Mouse (Mus musculus): Measurements from ENCODE around the gene Tspan14. TPM values are rescaled to one million over a fixed set of nuclear protein-coding genes. Genes with fewer than 3 reads are reported as not detected.

The Tspan14 gene
- polyA plus RNA-seq, 1 experiment from 2014 or later, result 51.5 TPM

GRCm38 (mm10) chr14:40964214-40964610 is 2.4 kb downstream of the Tspan14 start:
- H3K4me3 ChIP-seq (ENCODE audit: inconsistent target), result no peak overlapping the region
- H3K79me2 ChIP-seq (ENCODE audit: inconsistent target), result peaks cover 64% of the 10 kb centered on the region
- no peak overlapping the region for H3K27ac ChIP-seq
- no peaks in the 10 kb centered on the region for H3K36me3 ChIP-seq (ENCODE audit: inconsistent target)
- WGBS (ENCODE audit: missing documents), result 92% methylated on average over 3 of the region's 3 CpGs

- 30% methylated on average over 3 of the region's 3 CpGs for WGBS (ENCODE audit: missing documents)
- no peak overlapping the region for H3K4me3 ChIP-seq (ENCODE audit: inconsistent target)
- no peaks in the 10 kb centered on the region for H3K36me3 ChIP-seq (ENCODE audit: inconsistent target)
- H3K27ac ChIP-seq, result 0 out of 2 replicates have a peak overlapping the region, but pooled peaks have one; percentile 0
- H3K79me2 ChIP-seq (ENCODE audit: inconsistent target), result peaks cover 69% of the 10 kb centered on the region
Measured at GRCm38 (mm10) chr14:40963501-40964213, 3.0 kb downstream of the Tspan14 start.

GRCm38 (mm10) chr14:40962365-40963290 is 4.0 kb downstream of the Tspan14 start:
- 73% methylated on average over 11 of the region's 11 CpGs for WGBS (ENCODE audit: missing documents)
- Histone ChIP-seq H3K36me3 (ENCODE audit: inconsistent target) (no peaks in the 10 kb centered on the region), H3K79me2 (ENCODE audit: inconsistent target) (peaks cover 78% of the 10 kb centered on the region), H3K4me3 (ENCODE audit: inconsistent target) (no peak overlapping the region), H3K27ac (0 out of 2 replicates have a peak overlapping the region, but pooled peaks have one; percentile 0)

- Histone ChIP-seq H3K27ac (peak overlapping the region; percentile 91), H3K36me3 (ENCODE audit: inconsistent target) (no peaks in the 10 kb centered on the region), H3K79me2 (ENCODE audit: inconsistent target) (peaks cover 91% of the 10 kb centered on the region), H3K4me3 (ENCODE audit: inconsistent target) (no peak overlapping the region)
- 35% methylated on average over 4 of the region's 4 CpGs for WGBS (ENCODE audit: missing documents)
Measured at GRCm38 (mm10) chr14:40960237-40960636, 6.4 kb downstream of the Tspan14 start.

GRCm38 (mm10) chr14:40959586-40959985 is 7.0 kb downstream of the Tspan14 start:
- 9% methylated on average over 3 of the region's 3 CpGs for WGBS (ENCODE audit: missing documents)

GRCm38 (mm10) chr14:40958986-40959381 is 7.6 kb downstream of the Tspan14 start:
- H3K4me3 ChIP-seq (ENCODE audit: inconsistent target), result no peak overlapping the region
- 5% methylated on average over 2 of the region's 2 CpGs for WGBS (ENCODE audit: missing documents)
- H3K36me3 ChIP-seq (ENCODE audit: inconsistent target), result no peaks in the 10 kb centered on the region
- H3K79me2 ChIP-seq (ENCODE audit: inconsistent target), result peaks cover 91% of the 10 kb centered on the region
- peak overlapping the region; percentile 91 for H3K27ac ChIP-seq

More at GRCm38 (mm10) chr14:40959586-40959985, 7.0 kb downstream of the Tspan14 start:
- H3K36me3 ChIP-seq (ENCODE audit: inconsistent target), result no peaks in the 10 kb centered on the region
- no peak overlapping the region for H3K4me3 ChIP-seq (ENCODE audit: inconsistent target)
- peak overlapping the region; percentile 91 for H3K27ac ChIP-seq
- peaks cover 91% of the 10 kb centered on the region for H3K79me2 ChIP-seq (ENCODE audit: inconsistent target)

- Histone ChIP-seq H3K4me3 (ENCODE audit: inconsistent target) (no peak overlapping the region), H3K27ac (peak overlapping the region; percentile 91), H3K36me3 (ENCODE audit: inconsistent target) (no peaks in the 10 kb centered on the region), H3K79me2 (ENCODE audit: inconsistent target) (peaks cover 91% of the 10 kb centered on the region)
- WGBS (ENCODE audit: missing documents), result 8% methylated on average over 4 of the region's 4 CpGs
Measured at GRCm38 (mm10) chr14:40958083-40958985, 8.3 kb downstream of the Tspan14 start.

- Histone ChIP-seq H3K36me3 (ENCODE audit: inconsistent target) (no peaks in the 10 kb centered on the region), H3K79me2 (ENCODE audit: inconsistent target) (peaks cover 91% of the 10 kb centered on the region), H3K27ac (peak overlapping the region; percentile 91), H3K4me3 (ENCODE audit: inconsistent target) (no peak overlapping the region)
- WGBS (ENCODE audit: missing documents), result 76% methylated on average over 3 of the region's 3 CpGs
Measured at GRCm38 (mm10) chr14:40957607-40958006, 9.0 kb downstream of the Tspan14 start.

GRCm38 (mm10) chr14:40956252-40957146 is 10.1 kb downstream of the Tspan14 start:
- Histone ChIP-seq H3K36me3 (ENCODE audit: inconsistent target) (no peaks in the 10 kb centered on the region), H3K79me2 (ENCODE audit: inconsistent target) (peaks cover 91% of the 10 kb centered on the region), H3K27ac (peak overlapping the region; percentile 91), H3K4me3 (ENCODE audit: inconsistent target) (no peak overlapping the region)
- 16% methylated on average over 12 of the region's 13 CpGs for WGBS (ENCODE audit: missing documents)

GRCm38 (mm10) chr14:40955596-40956251 is 10.9 kb downstream of the Tspan14 start:
- WGBS (ENCODE audit: missing documents), result 14% methylated on average over 10 of the region's 10 CpGs
- no peaks in the 10 kb centered on the region for H3K36me3 ChIP-seq (ENCODE audit: inconsistent target)
- H3K79me2 ChIP-seq (ENCODE audit: inconsistent target), result peaks cover 98% of the 10 kb centered on the region
- H3K4me3 ChIP-seq (ENCODE audit: inconsistent target), result no peak overlapping the region
- H3K27ac ChIP-seq, result peak overlapping the region; percentile 91

GRCm38 (mm10) chr14:40955146-40955545 is 11.5 kb downstream of the Tspan14 start:
- H3K27ac ChIP-seq, result peak overlapping the region; percentile 91
- no peak overlapping the region for H3K4me3 ChIP-seq (ENCODE audit: inconsistent target)
- peaks cover 98% of the 10 kb centered on the region for H3K79me2 ChIP-seq (ENCODE audit: inconsistent target)
- H3K36me3 ChIP-seq (ENCODE audit: inconsistent target), result no peaks in the 10 kb centered on the region
- WGBS (ENCODE audit: missing documents), result 13% methylated on average over 1 of the region's 1 CpGs

GRCm38 (mm10) chr14:40953381-40953780 is 13.2 kb downstream of the Tspan14 start:
- H3K4me3 ChIP-seq (ENCODE audit: inconsistent target), result no peak overlapping the region
- WGBS (ENCODE audit: missing documents), result 85% methylated on average over 5 of the region's 5 CpGs
- H3K27ac ChIP-seq, result no peak overlapping the region
- peaks cover 100% of the 10 kb centered on the region for H3K79me2 ChIP-seq (ENCODE audit: inconsistent target)
- H3K36me3 ChIP-seq (ENCODE audit: inconsistent target), result no peaks in the 10 kb centered on the region

- 71% methylated on average over 2 of the region's 2 CpGs for WGBS (ENCODE audit: missing documents)
- no peak overlapping the region for H3K27ac ChIP-seq
- H3K36me3 ChIP-seq (ENCODE audit: inconsistent target), result no peaks in the 10 kb centered on the region
- H3K79me2 ChIP-seq (ENCODE audit: inconsistent target), result peaks cover 100% of the 10 kb centered on the region
- H3K4me3 ChIP-seq (ENCODE audit: inconsistent target), result no peak overlapping the region
Measured at GRCm38 (mm10) chr14:40952715-40953114, 13.9 kb downstream of the Tspan14 start.
